Mouse (Mus musculus) heart, postnatal 0 days (tissue): Measurements from ENCODE around the gene Ctrl. TPM values are rescaled to one million over a fixed set of nuclear protein-coding genes. Genes with fewer than 3 reads are reported as not detected.

ENCODE experiments used
- ATAC-seq: fragments of 200-750 bp; cut with Nextera tagmentation; 2 replicates; pipeline ENCODE4 v1.8.0; 2017; ENCODE audit warnings: low read depth, moderate number of reproducible peaks, moderate library complexity; ENCODE audit not compliant: insufficient read depth
- DNase-seq: peaks from one replicate; pipeline ENCODE4 v3.0.0-alpha.2; 2016; ENCODE audit warnings: low spot score
- H3K27ac ChIP-seq: fragments of 300-500 bp; sonication (generic); 2 replicates; pipeline ENCODE4 v1.5.1; 2014; ENCODE audit warnings: low read depth, mild to moderate bottlenecking
- H3K27me3 ChIP-seq: fragments of 300-500 bp; sonication (generic); 2 replicates; pipeline ENCODE4 v1.6.1; 2014; ENCODE audit warnings: low read length, mixed read lengths; ENCODE audit not compliant: control insufficient read depth, insufficient read depth
- H3K36me3 ChIP-seq: fragments of 300-500 bp; sonication (generic); replicated peaks from 2 replicates; pipeline ENCODE4 v1.6.1; 2014; ENCODE audit warnings: low read length, mixed read lengths; ENCODE audit not compliant: control insufficient read depth, insufficient read depth
- H3K4me1 ChIP-seq: fragments of 300-500 bp; sonication (generic); 2 replicates; pipeline ENCODE4 v1.6.1; 2014; ENCODE audit warnings: antibody characterized with exemption; ENCODE audit not compliant: control insufficient read depth, insufficient read depth
- H3K4me2 ChIP-seq: fragments of 300-500 bp; sonication (generic); 2 replicates; pipeline ENCODE4 v1.6.1; 2014; ENCODE audit warnings: low read depth, mild to moderate bottlenecking, low read length, moderate library complexity
- H3K4me3 ChIP-seq: fragments of 300-500 bp; sonication (generic); 2 replicates; pipeline ENCODE4 v1.5.1; 2014; ENCODE audit warnings: low read depth, low read length
- H3K9ac ChIP-seq: fragments of 300-500 bp; sonication (generic); replicated peaks from 2 replicates; pipeline ENCODE4 v1.6.1; 2014; ENCODE audit warnings: low read depth, low read length, mixed read lengths
- H3K9me3 ChIP-seq: fragments of 300-500 bp; sonication (generic); replicated peaks from 2 replicates; pipeline ENCODE4 v1.6.1; 2016; ENCODE audit warnings: low read length; ENCODE audit not compliant: control insufficient read depth
- CTCF ChIP-seq: IDR thresholded peaks from 2 replicates; pipeline ENCODE4 v1.5.1; 2016; ENCODE audit warnings: antibody characterized with exemption, control low read depth, low read depth
- EP300 ChIP-seq: IDR thresholded peaks from 2 replicates; pipeline ENCODE4 v1.6.1; 2016; ENCODE audit warnings: antibody characterized with exemption, low read depth
- WGBS: fragments of 180-500 bp; shearing (Covaris S2); extraction: QIAGEN DNeasy Blood & Tissue Kit; methylation state at CpG from one replicate; pipeline ENCODE4 v1.1.7; 2014; 5-methylcytosine and 5-hydroxymethylcytosine counted together
- microRNA-seq: library from miRNA; unstranded; fragments of <30 nt; microRNA quantifications from one replicate; pipeline ENCODE4, GENCODE M21; 2016
- polyA plus RNA-seq: library from polyadenylated mRNA; unstranded; fragments of >200 nt; fragmentation: Nextera tagmentation; extraction: Ambion mirVana; gene quantifications from 2 replicates; pipeline ENCODE4 v1.2.1, GENCODE M21; 2015
- total RNA-seq: library from RNA; depleted of rRNA; stranded (reverse); fragments of >200 nt; gene quantifications from 2 replicates; pipeline ENCODE4 v1.2.3, GENCODE M21; 2014; ENCODE audit warnings: low replicate concordance; rRNA removed

The Ctrl gene
- total and polyA plus RNA-seq, 2 experiments from 2014 or later, result 0.31 TPM; not detected in 1

- WGBS, result 97% methylated on average over 12 of the region's 12 CpGs
- no peaks in the 10 kb centered on the region for H3K4me1 ChIP-seq
- no peak for TF ChIP-seq CTCF
- no peak for TF ChIP-seq EP300
- no peak overlapping the region for H3K4me3 ChIP-seq
- ATAC-seq (no peak), DNase-seq (no peak)
- H3K27ac ChIP-seq, result no peak overlapping the region
- H3K9me3 ChIP-seq, result no peaks in the 10 kb centered on the region
- no peak overlapping the region for H3K9ac ChIP-seq
- peaks cover 79% of the 10 kb centered on the region for H3K36me3 ChIP-seq
- no peaks in the 10 kb centered on the region for H3K27me3 ChIP-seq
- H3K4me2 ChIP-seq, result no peak overlapping the region
Observed at GRCm38 (mm10) chr8:105889756-105890465, 43.8 kb downstream of the Ctrl start.

Small RNA genes lying within 50 kb of the gene (microRNA-seq; reads per million reads assigned to microRNA genes)
- not detected for gene Mir7074

Other genes starting within 250 kb of the Ctrl start
- gene Carmil2, start 247.6 kb downstream of the Ctrl start, total RNA-seq, result 1.3 and 1.4 TPM in 2 replicates
- 0.05 and 0.10 TPM in 2 replicates for gene Carmil2, start 247.6 kb downstream of the Ctrl start, polyA plus RNA-seq
- 8.7 and 12.8 TPM in 2 replicates for gene Acd, start 232.8 kb downstream of the Ctrl start, total RNA-seq
- gene Acd, start 232.8 kb downstream of the Ctrl start, polyA plus RNA-seq, result 29.1 and 32.1 TPM in 2 replicates
- gene Pard6a, start 232.7 kb downstream of the Ctrl start, total RNA-seq, result 14.0 and 15.5 TPM in 2 replicates
- gene Pard6a, start 232.7 kb downstream of the Ctrl start, polyA plus RNA-seq, result 16.7 and 18.5 TPM in 2 replicates
- gene 4933405L10Rik, start 226.2 kb downstream of the Ctrl start, total RNA-seq, result not detected in 2 replicates
- not detected in 2 replicates for gene 4933405L10Rik, start 226.2 kb downstream of the Ctrl start, polyA plus RNA-seq
- gene Enkd1, start 225.7 kb downstream of the Ctrl start, total RNA-seq, result 1.1 and 11.1 TPM in 2 replicates
- gene Enkd1, start 225.7 kb downstream of the Ctrl start, polyA plus RNA-seq, result 4.0 and 5.9 TPM in 2 replicates
- gene Gfod2, start 175.2 kb downstream of the Ctrl start, total RNA-seq, result 2.4 and 5.8 TPM in 2 replicates
- gene Gfod2, start 175.2 kb downstream of the Ctrl start, polyA plus RNA-seq, result 6.5 and 6.6 TPM in 2 replicates
- 8.7 and 10.5 TPM in 2 replicates for gene Ranbp10, start 106.5 kb downstream of the Ctrl start, total RNA-seq
- gene Ranbp10, start 106.5 kb downstream of the Ctrl start, polyA plus RNA-seq, result 6.1 and 6.7 TPM in 2 replicates
- gene Tsnaxip1, start 106.1 kb downstream of the Ctrl start, total RNA-seq, result not detected in 2 replicates
- gene Tsnaxip1, start 106.1 kb downstream of the Ctrl start, polyA plus RNA-seq, result 0.30 TPM in 1 of 2 replicates, not detected in the other
- 28.3 and 32.2 TPM in 2 replicates for gene Cenpt, start 80.6 kb downstream of the Ctrl start, total RNA-seq
- gene Cenpt, start 80.6 kb downstream of the Ctrl start, polyA plus RNA-seq, result 11.5 and 12.9 TPM in 2 replicates
- gene Thap11, start 78.7 kb downstream of the Ctrl start, total RNA-seq, result 59.5 and 81.1 TPM in 2 replicates
- 35.5 and 36.6 TPM in 2 replicates for gene Thap11, start 78.7 kb downstream of the Ctrl start, polyA plus RNA-seq
- gene Nutf2, start 73.3 kb downstream of the Ctrl start, total RNA-seq, result 19.4 and 38.0 TPM in 2 replicates
- gene Nutf2, start 73.3 kb downstream of the Ctrl start, polyA plus RNA-seq, result 135 and 147 TPM in 2 replicates
- 44.3 and 44.9 TPM in 2 replicates for gene Edc4, start 53.0 kb downstream of the Ctrl start, total RNA-seq
- 15.1 and 18.1 TPM in 2 replicates for gene Edc4, start 53.0 kb downstream of the Ctrl start, polyA plus RNA-seq
- gene Nrn1l, start 40.3 kb downstream of the Ctrl start, total RNA-seq, result not detected in 2 replicates
- gene Nrn1l, start 40.3 kb downstream of the Ctrl start, polyA plus RNA-seq, result 0.94 and 1.3 TPM in 2 replicates
- gene Pskh1, start 33.4 kb downstream of the Ctrl start, total RNA-seq, result 44.2 and 52.4 TPM in 2 replicates
- gene Pskh1, start 33.4 kb downstream of the Ctrl start, polyA plus RNA-seq, result 15.4 and 15.6 TPM in 2 replicates
- 77.8 and 87.4 TPM in 2 replicates for gene Psmb10, start 4.6 kb upstream of the Ctrl start, total RNA-seq
- 95.3 and 101 TPM in 2 replicates for gene Psmb10, start 4.6 kb upstream of the Ctrl start, polyA plus RNA-seq
- 0.93 TPM in 1 of 2 replicates, not detected in the other for gene Lcat, start 9.5 kb upstream of the Ctrl start, total RNA-seq
- 0.51 and 0.56 TPM in 2 replicates for gene Lcat, start 9.5 kb upstream of the Ctrl start, polyA plus RNA-seq
- 36.7 and 40.7 TPM in 2 replicates for gene Slc12a4, start 32.2 kb upstream of the Ctrl start, total RNA-seq
- gene Slc12a4, start 32.2 kb upstream of the Ctrl start, polyA plus RNA-seq, result 32.8 and 34.9 TPM in 2 replicates
- gene Dpep3, start 45.6 kb upstream of the Ctrl start, total RNA-seq, result not detected in 2 replicates
- not detected in 2 replicates for gene Dpep3, start 45.6 kb upstream of the Ctrl start, polyA plus RNA-seq
- gene Dus2, start 57.5 kb upstream of the Ctrl start, total RNA-seq, result 8.5 and 9.8 TPM in 2 replicates
- 8.6 and 9.0 TPM in 2 replicates for gene Dus2, start 57.5 kb upstream of the Ctrl start, polyA plus RNA-seq
- gene Dpep2nb, start 72.1 kb upstream of the Ctrl start, total RNA-seq, result not detected in 2 replicates
- 0.20 and 0.21 TPM in 2 replicates for gene Dpep2nb, start 72.1 kb upstream of the Ctrl start, polyA plus RNA-seq
- gene Ddx28, start 78.0 kb upstream of the Ctrl start, total RNA-seq, result 25.8 and 35.4 TPM in 2 replicates
- 10.9 TPM in 2 replicates for gene Ddx28, start 78.0 kb upstream of the Ctrl start, polyA plus RNA-seq
- 26.6 and 28.3 TPM in 2 replicates for gene Nfatc3, start 125.0 kb upstream of the Ctrl start, total RNA-seq
- 2.0 and 2.4 TPM in 2 replicates for gene Nfatc3, start 125.0 kb upstream of the Ctrl start, polyA plus RNA-seq
- 9.8 and 10.6 TPM in 2 replicates for gene Esrp2, start 203.1 kb upstream of the Ctrl start, total RNA-seq
- 0.27 and 0.31 TPM in 2 replicates for gene Esrp2, start 203.1 kb upstream of the Ctrl start, polyA plus RNA-seq
- 4.5 and 4.7 TPM in 2 replicates for gene Pla2g15, start 216.5 kb upstream of the Ctrl start, total RNA-seq
- gene Pla2g15, start 216.5 kb upstream of the Ctrl start, polyA plus RNA-seq, result 5.0 and 5.4 TPM in 2 replicates
- gene Slc7a6, start 235.0 kb upstream of the Ctrl start, total RNA-seq, result 15.6 and 18.6 TPM in 2 replicates
- 15.4 and 18.2 TPM in 2 replicates for gene Slc7a6, start 235.0 kb upstream of the Ctrl start, polyA plus RNA-seq